Mouse (Mus musculus): ENCODE measurements at regions not wholly inside any gene's neighbourhood (a gene's known extent, or its start where the extent isn't known, plus 50 kb on each side); places are given as distances from the start of the nearest gene placed in this dataset.

DNA sequence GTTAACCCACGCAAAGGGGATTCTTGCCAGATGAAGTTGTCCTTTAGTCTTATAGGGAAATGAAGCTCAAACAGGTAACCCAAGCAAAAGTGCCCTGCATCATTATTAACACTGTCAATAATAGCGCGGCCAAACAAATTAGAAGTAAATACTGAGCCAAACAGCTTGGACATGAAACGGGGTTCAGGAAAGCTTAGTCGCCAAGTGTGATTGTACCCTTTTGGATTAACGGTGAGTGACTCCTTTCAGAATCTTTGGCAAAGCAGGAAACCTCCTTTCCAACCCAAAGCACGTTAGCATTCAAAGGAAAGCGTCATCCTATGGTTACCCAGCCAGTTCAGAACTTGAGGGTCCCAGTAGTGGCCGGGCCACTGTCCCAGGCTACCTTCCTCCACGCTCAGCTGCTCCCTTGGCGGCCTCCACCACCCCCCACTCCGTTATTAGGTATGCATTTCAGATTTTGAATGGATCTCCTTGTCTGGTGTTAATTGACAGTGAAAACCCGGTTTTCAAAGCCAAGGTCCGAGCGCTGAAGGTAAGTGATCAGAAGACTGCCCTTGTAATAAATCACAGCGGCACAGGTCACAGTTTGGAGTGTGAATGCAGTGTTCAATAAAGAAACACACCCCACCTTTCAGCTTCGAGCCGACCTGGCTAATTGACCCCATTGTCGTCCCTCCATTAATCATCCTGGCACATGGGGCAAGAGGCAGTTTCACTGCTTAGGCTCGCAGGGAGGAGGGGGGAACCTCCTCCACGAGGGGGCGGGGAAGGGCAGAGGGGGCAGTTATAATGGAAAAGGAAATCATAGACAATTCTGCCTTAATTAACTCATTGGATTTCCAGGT, 1560.1 kb upstream of the Gulo start:
- H3K4me1 ChIP-seq (ENCODE audit: control insufficient read depth, insufficient read depth, low read length), result no peaks in the 10 kb centered on the region
- 34% methylated on average over 22 of the region's 22 CpGs for WGBS
- H3K4me2 ChIP-seq (ENCODE audit: low read depth, low read length), result no peak overlapping the region
- H3K4me3 ChIP-seq (ENCODE audit: low read length), result no peak overlapping the region
- H3K9me3 ChIP-seq (ENCODE audit: control insufficient read depth, low read length), result no peaks in the 10 kb centered on the region
- no peaks in the 10 kb centered on the region for H3K27me3 ChIP-seq (replicated peaks; ENCODE audit: control insufficient read depth, insufficient read depth, low read length)
- no peak for ATAC-seq
- no peaks in the 10 kb centered on the region for H3K36me3 ChIP-seq (ENCODE audit: control insufficient read depth, insufficient read depth, low read length)
- no peak overlapping the region for H3K27ac ChIP-seq (ENCODE audit: low read length)
- H3K9ac ChIP-seq (ENCODE audit: low read depth, low read length), result no peak overlapping the region

DNA sequence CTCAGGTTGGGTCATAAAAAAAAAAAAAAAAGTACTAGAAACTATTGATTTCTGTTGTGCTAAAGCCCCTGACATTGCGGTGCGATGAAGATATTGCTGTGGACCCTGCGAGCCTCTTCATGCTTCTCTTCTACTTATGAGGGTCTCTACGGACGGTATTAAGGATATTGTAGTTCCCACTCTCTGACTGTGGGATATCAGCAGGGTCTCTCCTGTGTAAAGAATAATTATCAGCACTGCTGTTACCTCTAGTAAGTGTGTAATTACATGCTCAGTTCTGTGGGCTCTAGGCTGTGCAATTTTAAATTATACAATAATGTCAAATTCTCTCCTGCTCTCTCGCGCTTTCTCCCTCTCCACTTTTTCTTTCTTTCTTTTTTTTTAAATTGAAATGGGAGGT, 1545.9 kb upstream of the Gulo start:
- Histone ChIP-seq H3K27ac (ENCODE audit: low read length) (no peak overlapping the region), H3K36me3 (ENCODE audit: control insufficient read depth, insufficient read depth, low read length) (no peaks in the 10 kb centered on the region), H3K9ac (ENCODE audit: low read depth, low read length) (no peak overlapping the region), H3K27me3 (replicated peaks; ENCODE audit: control insufficient read depth, insufficient read depth, low read length) (no peaks in the 10 kb centered on the region), H3K9me3 (ENCODE audit: control insufficient read depth, low read length) (no peaks in the 10 kb centered on the region), H3K4me3 (ENCODE audit: low read length) (no peak overlapping the region), H3K4me1 (ENCODE audit: control insufficient read depth, insufficient read depth, low read length) (no peaks in the 10 kb centered on the region), H3K4me2 (ENCODE audit: low read depth, low read length) (no peak overlapping the region)
- WGBS, result 90% methylated on average over 7 of the region's 7 CpGs
- no peak for ATAC-seq

DNA sequence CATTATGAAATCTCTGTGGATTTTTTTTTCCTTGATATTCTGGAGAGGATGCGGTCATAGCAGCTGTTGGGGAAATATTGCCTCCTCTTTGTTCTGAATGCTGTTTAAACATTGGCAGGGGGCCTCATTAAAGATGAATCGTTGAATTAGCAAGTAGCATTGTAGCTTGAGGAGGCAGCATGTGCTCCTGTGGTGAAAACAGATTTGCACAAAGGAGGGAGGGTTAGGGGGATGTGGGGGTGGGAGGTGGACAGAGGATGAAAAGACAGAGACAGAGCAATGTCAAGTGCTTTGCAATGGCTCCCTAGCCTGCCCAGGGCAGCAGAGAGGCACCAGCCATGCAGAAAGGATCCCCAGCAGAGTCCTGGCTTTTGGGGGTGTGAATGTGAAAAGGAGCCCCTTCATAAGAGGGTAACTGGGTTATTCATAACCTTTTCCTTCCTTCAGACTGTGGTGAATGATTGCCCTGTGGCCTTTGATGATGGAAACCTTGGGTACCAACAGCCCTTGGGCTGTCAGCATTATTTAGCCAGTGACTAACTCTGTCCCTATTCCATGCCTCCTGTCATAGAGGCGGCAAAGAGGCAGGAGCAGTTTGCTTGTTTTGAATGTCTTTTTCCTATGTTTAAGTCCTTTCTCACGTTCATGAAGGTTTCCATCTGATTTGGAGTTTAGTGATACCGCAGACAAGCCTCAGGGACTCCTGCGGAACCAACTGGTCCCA, 1541.6 kb upstream of the Gulo start:
- Histone ChIP-seq H3K36me3 (ENCODE audit: control insufficient read depth, insufficient read depth, low read length) (no peaks in the 10 kb centered on the region), H3K4me1 (ENCODE audit: control insufficient read depth, insufficient read depth, low read length) (no peaks in the 10 kb centered on the region), H3K9me3 (ENCODE audit: control insufficient read depth, low read length) (0 out of 2 replicates have a peak, but pooled peaks cover 3% of the 10 kb centered on the region), H3K27me3 (replicated peaks; ENCODE audit: control insufficient read depth, insufficient read depth, low read length) (no peaks in the 10 kb centered on the region), H3K4me3 (ENCODE audit: low read length) (no peak overlapping the region), H3K9ac (ENCODE audit: low read depth, low read length) (no peak overlapping the region), H3K4me2 (ENCODE audit: low read depth, low read length) (no peak overlapping the region), H3K27ac (ENCODE audit: low read length) (no peak overlapping the region)
- ATAC-seq, result no peak
- 65% methylated on average over 6 of the region's 6 CpGs for WGBS

DNA sequence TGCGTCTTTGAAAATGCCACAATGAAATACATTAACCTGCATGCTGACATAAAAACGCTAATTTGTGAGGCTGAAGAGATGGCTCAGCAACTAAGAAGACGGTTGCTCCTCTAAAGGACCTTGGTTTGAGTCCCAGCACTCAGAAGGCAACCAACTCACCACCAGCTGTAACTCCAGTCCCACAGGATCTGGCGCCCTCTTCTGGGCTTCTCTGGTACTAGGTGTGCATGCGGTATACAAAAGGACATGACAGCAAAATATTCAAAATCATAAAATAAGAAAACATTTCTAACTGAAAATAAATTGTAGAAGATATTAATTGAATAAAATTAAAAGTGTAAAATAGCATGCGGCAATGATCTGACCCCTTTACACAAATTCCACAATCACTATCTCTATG, 1539.7 kb upstream of the Gulo start:
- no peak for ATAC-seq
- H3K4me2 ChIP-seq (ENCODE audit: low read depth, low read length), result no peak overlapping the region

DNA sequence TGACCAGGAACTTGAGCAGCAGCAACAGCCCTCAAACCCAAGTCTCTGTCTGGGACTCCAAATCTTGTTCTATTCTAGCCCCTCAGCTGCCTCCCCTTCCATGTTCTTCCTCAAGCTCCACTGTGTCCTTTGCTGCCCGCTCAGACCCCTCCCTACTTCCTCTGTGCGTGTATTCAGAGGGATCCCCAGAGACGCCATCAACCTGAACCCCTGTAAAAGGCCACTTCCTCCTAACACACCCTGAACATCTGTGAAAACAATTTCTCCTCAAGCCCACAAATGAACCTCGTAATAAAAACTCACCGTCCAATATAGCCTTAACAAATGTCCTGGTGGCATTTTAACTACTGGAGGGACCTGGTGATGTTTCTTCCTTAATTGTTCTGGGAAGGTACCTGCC, 1536.0 kb upstream of the Gulo start:
- Histone ChIP-seq H3K4me3 (ENCODE audit: low read length) (no peak overlapping the region), H3K9ac (ENCODE audit: low read depth, low read length) (no peak overlapping the region), H3K27ac (ENCODE audit: low read length) (no peak overlapping the region), H3K9me3 (ENCODE audit: control insufficient read depth, low read length) (peaks cover 14% of the 10 kb centered on the region), H3K36me3 (ENCODE audit: control insufficient read depth, insufficient read depth, low read length) (no peaks in the 10 kb centered on the region), H3K4me2 (ENCODE audit: low read depth, low read length) (no peak overlapping the region), H3K27me3 (replicated peaks; ENCODE audit: control insufficient read depth, insufficient read depth, low read length) (no peaks in the 10 kb centered on the region), H3K4me1 (ENCODE audit: control insufficient read depth, insufficient read depth, low read length) (no peaks in the 10 kb centered on the region)
- ATAC-seq, result no peak
- WGBS, result 65% methylated on average over 5 of the region's 5 CpGs

More for the DNA sequence above, 1539.7 kb upstream of the Gulo start:
- Histone ChIP-seq H3K4me3 (ENCODE audit: low read length) (no peak overlapping the region), H3K4me1 (ENCODE audit: control insufficient read depth, insufficient read depth, low read length) (no peaks in the 10 kb centered on the region), H3K27me3 (replicated peaks; ENCODE audit: control insufficient read depth, insufficient read depth, low read length) (no peaks in the 10 kb centered on the region), H3K9ac (ENCODE audit: low read depth, low read length) (no peak overlapping the region), H3K36me3 (ENCODE audit: control insufficient read depth, insufficient read depth, low read length) (no peaks in the 10 kb centered on the region), H3K27ac (ENCODE audit: low read length) (no peak overlapping the region), H3K9me3 (ENCODE audit: control insufficient read depth, low read length) (peaks cover 6% of the 10 kb centered on the region; the same call in 1 of the 2 replicates)
- WGBS, result 84% methylated on average over 6 of the region's 6 CpGs

DNA sequence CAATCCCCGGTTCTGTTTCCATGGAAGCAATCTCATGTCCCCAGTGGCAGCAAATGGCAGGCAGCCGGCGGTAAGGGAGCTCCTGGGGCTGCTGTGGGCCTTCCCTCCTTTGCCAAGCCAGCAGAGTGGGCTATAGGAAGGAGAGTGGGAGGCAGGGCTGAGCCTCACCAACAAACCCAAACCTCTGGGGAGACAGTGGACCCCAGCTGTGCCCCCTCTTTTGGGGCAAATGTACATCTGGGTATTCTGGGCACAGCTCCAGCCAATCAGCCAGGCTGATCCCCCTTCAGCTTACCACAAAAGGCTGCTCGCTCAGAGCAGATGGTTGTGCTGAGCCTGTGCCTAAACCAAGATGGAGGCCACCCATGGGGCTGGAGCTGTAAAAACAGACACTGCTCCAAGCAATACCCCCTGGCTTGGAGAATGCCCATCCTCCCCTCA, 1532.3 kb upstream of the Gulo start:
- Histone ChIP-seq H3K4me2 (ENCODE audit: low read depth, low read length) (no peak overlapping the region), H3K36me3 (ENCODE audit: control insufficient read depth, insufficient read depth, low read length) (no peaks in the 10 kb centered on the region), H3K27ac (ENCODE audit: low read length) (no peak overlapping the region), H3K27me3 (replicated peaks; ENCODE audit: control insufficient read depth, insufficient read depth, low read length) (no peaks in the 10 kb centered on the region), H3K9ac (ENCODE audit: low read depth, low read length) (no peak overlapping the region), H3K4me1 (ENCODE audit: control insufficient read depth, insufficient read depth, low read length) (peaks cover 4% of the 10 kb centered on the region; the same call in 1 of the 2 replicates), H3K4me3 (ENCODE audit: low read length) (no peak overlapping the region), H3K9me3 (ENCODE audit: control insufficient read depth, low read length) (peaks cover 11% of the 10 kb centered on the region)
- 63% methylated on average over 4 of the region's 4 CpGs for WGBS
- no peak for ATAC-seq

DNA sequence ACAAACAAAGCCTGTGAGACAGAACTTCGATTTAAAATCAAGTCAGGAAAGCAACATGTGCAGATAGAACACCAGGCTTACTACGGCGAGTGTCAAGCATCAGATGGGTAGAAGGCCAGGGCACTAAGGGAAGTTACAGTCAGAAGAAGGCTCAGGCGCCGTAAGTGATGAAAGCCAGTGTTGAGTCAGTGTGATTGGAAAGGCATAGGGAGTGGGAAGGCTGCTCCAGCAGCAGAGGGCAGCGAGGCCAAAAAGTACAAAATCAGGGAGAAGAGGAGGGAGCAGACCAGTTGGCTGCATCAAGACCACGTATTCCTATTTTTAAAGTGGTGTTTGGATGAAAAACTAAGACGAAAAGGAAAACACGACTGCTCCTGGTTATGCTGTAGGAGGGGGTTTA, 1529.7 kb upstream of the Gulo start:
- WGBS, result 73% methylated on average over 9 of the region's 9 CpGs
- H3K4me3 ChIP-seq (ENCODE audit: low read length), result no peak overlapping the region
- ATAC-seq, result no peak

DNA sequence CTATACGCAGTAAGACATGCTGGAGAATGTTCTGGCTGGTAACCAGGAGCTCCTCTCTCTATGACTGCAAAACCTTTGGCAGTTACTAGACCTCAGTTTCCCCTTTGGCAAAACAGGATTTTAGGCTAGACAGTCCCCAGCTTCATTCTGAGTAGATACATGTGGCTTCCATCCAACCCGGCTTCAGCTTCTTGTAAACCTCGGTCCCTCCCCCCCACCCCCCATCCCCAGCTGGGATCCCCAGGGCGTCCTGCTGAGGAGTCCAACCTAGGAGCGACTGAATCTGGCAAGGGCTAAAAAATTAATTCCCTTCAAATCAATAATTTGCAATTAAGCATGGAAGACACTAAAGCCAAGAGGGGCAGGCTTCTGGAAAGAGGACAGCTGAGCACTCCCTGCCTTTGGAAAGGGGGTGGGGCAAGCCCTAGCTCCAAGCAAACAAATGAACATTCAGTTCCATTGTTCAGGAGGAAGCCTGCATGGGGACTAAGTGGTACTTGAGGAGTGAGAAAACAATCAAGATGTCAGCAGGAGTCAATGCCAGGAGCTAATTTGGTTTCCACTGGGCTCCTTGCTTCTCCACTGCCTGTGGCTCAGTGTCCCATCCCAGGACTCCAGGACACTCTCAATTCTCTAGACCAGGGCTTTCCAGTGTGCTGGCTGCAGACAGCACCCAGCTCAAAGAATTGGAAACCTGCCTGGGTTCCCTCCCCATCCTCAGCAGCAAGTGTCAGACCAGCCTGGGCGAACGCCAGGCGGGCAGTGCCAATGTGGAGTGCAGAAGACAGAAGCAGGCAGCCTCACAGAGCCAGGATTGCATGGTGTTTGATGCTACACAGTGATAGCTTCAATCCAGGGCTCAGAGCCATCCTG, 1528.0 kb upstream of the Gulo start:
- Histone ChIP-seq H3K27ac (ENCODE audit: low read length) (no peak overlapping the region), H3K9me3 (ENCODE audit: control insufficient read depth, low read length) (no peaks in the 10 kb centered on the region), H3K36me3 (ENCODE audit: control insufficient read depth, insufficient read depth, low read length) (no peaks in the 10 kb centered on the region), H3K4me1 (ENCODE audit: control insufficient read depth, insufficient read depth, low read length) (peaks cover 4% of the 10 kb centered on the region; the same call in 1 of the 2 replicates), H3K4me3 (ENCODE audit: low read length) (no peak overlapping the region), H3K4me2 (ENCODE audit: low read depth, low read length) (no peak overlapping the region), H3K9ac (ENCODE audit: low read depth, low read length) (no peak overlapping the region), H3K27me3 (replicated peaks; ENCODE audit: control insufficient read depth, insufficient read depth, low read length) (no peaks in the 10 kb centered on the region)
- ATAC-seq, result no peak
- 39% methylated on average over 8 of the region's 8 CpGs for WGBS

More for the DNA sequence above, 1529.7 kb upstream of the Gulo start:
- no peak overlapping the region for H3K4me2 ChIP-seq (ENCODE audit: low read depth, low read length)
- H3K4me1 ChIP-seq (ENCODE audit: control insufficient read depth, insufficient read depth, low read length), result peaks cover 4% of the 10 kb centered on the region; the same call in 1 of the 2 replicates
- H3K9me3 ChIP-seq (ENCODE audit: control insufficient read depth, low read length), result peaks cover 7% of the 10 kb centered on the region
- no peaks in the 10 kb centered on the region for H3K36me3 ChIP-seq (ENCODE audit: control insufficient read depth, insufficient read depth, low read length)
- no peak overlapping the region for H3K27ac ChIP-seq (ENCODE audit: low read length)
- H3K27me3 ChIP-seq (replicated peaks; ENCODE audit: control insufficient read depth, insufficient read depth, low read length), result no peaks in the 10 kb centered on the region
- H3K9ac ChIP-seq (ENCODE audit: low read depth, low read length), result no peak overlapping the region

All from intestine, embryonic 16.5 days (tissue).